Mouse (Mus musculus) liver, embryonic 14.5 days (tissue): Measurements from ENCODE around the gene Hibadh. TPM values are rescaled to one million over a fixed set of nuclear protein-coding genes. Genes with fewer than 3 reads are reported as not detected.

ENCODE experiments used
- ATAC-seq: fragments of 200-750 bp; cut with Nextera tagmentation; 2 replicates; pipeline ENCODE4 v1.8.0; 2017; ENCODE audit warnings: moderate number of reproducible peaks, mild to moderate bottlenecking, moderate library complexity; ENCODE audit not compliant: insufficient read depth
- DNase-seq, 3 experiments: peaks; one replicate each; pipeline ENCODE4 v3.0.0-alpha.2; 2012 to 2013; ENCODE audit warnings: low read depth in 3 of 3, low spot score in 3 of 3
- H3K27ac ChIP-seq: fragments of 300-500 bp; sonication (generic); 2 replicates; pipeline ENCODE4 v1.5.1; 2014; ENCODE audit warnings: moderate library complexity, mild to moderate bottlenecking, control low read depth, inconsistent platforms
- H3K27me3 ChIP-seq: fragments of 300-500 bp; sonication (generic); 2 replicates; pipeline ENCODE4 v1.6.1; 2014; ENCODE audit warnings: mild to moderate bottlenecking, low read length, moderate library complexity; ENCODE audit not compliant: control insufficient read depth, insufficient read depth
- H3K36me3 ChIP-seq: fragments of 300-500 bp; sonication (generic); replicated peaks from 2 replicates; pipeline ENCODE4 v1.6.1; 2014; ENCODE audit warnings: low read depth; ENCODE audit not compliant: control insufficient read depth, insufficient read depth
- H3K4me1 ChIP-seq, 2 experiments: fragments of 200-500 bp in 1 of 2; fragments of 300-500 bp in 1 of 2; sonication (generic) in 1 of 2; replicated peaks; 2 replicates each; pipeline ENCODE4 v1.6.1; 2012 to 2014; ENCODE audit warnings: antibody characterized with exemption in 1 of 2, inconsistent platforms in 1 of 2, low read length in 1 of 2; ENCODE audit not compliant: control insufficient read depth in 2 of 2, insufficient read depth in 2 of 2
- H3K4me2 ChIP-seq: fragments of 300-500 bp; sonication (generic); 2 replicates; pipeline ENCODE4 v1.6.1; 2014; ENCODE audit warnings: low read depth, mild to moderate bottlenecking, control low read depth, moderate library complexity
- H3K4me3 ChIP-seq, 2 experiments: fragments of 200-500 bp in 1 of 2; fragments of 300-500 bp in 1 of 2; sonication (generic) in 1 of 2; 2 replicates each; pipeline ENCODE4 v1.5.1; 2012 to 2014; ENCODE audit warnings: low read depth in 2 of 2, low read length in 2 of 2, mild to moderate bottlenecking in 2 of 2, control low read depth in 1 of 2, inconsistent platforms in 1 of 2, moderate library complexity in 1 of 2; ENCODE audit not compliant: insufficient read depth in 1 of 2
- H3K9ac ChIP-seq: fragments of 300-500 bp; sonication (generic); replicated peaks from 2 replicates; pipeline ENCODE4 v1.6.1; 2014; ENCODE audit warnings: mild to moderate bottlenecking, control low read depth, moderate library complexity
- H3K9me3 ChIP-seq: fragments of 300-500 bp; sonication (generic); 2 replicates; pipeline ENCODE4 v1.6.1; 2016; ENCODE audit warnings: low read length, mixed read lengths; ENCODE audit not compliant: control insufficient read depth
- CTCF ChIP-seq: IDR thresholded peaks from 2 replicates; pipeline ENCODE4 v1.5.1; 2016; ENCODE audit warnings: antibody characterized with exemption, low read depth, control low read depth
- EP300 ChIP-seq: IDR thresholded peaks from 2 replicates; pipeline ENCODE4 v1.6.1; 2016; ENCODE audit warnings: antibody characterized with exemption, low read depth
- WGBS: fragments of 180-500 bp; shearing (Covaris S2); extraction: QIAGEN DNeasy Blood & Tissue Kit; methylation state at CpG from one replicate; pipeline ENCODE4 v1.1.7; 2014; ENCODE audit not compliant: insufficient replicate concordance; 5-methylcytosine and 5-hydroxymethylcytosine counted together
- polyA plus RNA-seq, 2 experiments: library from polyadenylated mRNA; depleted of rRNA in 1 of 2; stranded (reverse) in 1 of 2; unstranded in 1 of 2; fragments of >200 nt; fragmentation: Nextera tagmentation in 1 of 2; extraction: Ambion mirVana in 1 of 2; gene quantifications; 2 replicates each; pipeline versions ENCODE4 v1.2.1 to v1.2.3; 2012 to 2014

Hibadh gene
- polyA plus RNA-seq, 2 experiments: 26.6 to 41.7 TPM

- Histone ChIP-seq H3K4me3 (no peak overlapping the region), H3K4me1 (peaks cover 3 to 13% of the 10 kb centered on the region in 2 experiments; a peak in 3 of 4 replicates), H3K9ac (no peak overlapping the region), H3K27ac (no peak overlapping the region), H3K27me3 (no peaks in the 10 kb centered on the region), H3K4me2 (peak overlapping the region; percentile 72), H3K9me3 (no peaks in the 10 kb centered on the region), H3K36me3 (no peaks in the 10 kb centered on the region)
- no peak for TF ChIP-seq EP300
- no peak for TF ChIP-seq CTCF
- 64% methylated on average over 3 of the region's 3 CpGs for WGBS
- ATAC-seq (no peak), DNase-seq (no peak)
These were observed 887 bp upstream of the Hibadh start for GRCm38 (mm10) chr6:52641076-52641475.

- ATAC-seq (peak; percentile 30), DNase-seq (no peak)
- Histone ChIP-seq H3K27me3 (no peaks in the 10 kb centered on the region), H3K4me2 (peak overlapping the region; percentile 82), H3K27ac (peak overlapping the region; percentile 10), H3K4me1 (peaks cover 3 to 13% of the 10 kb centered on the region in 2 experiments; a peak in 3 of 4 replicates), H3K36me3 (no peaks in the 10 kb centered on the region), H3K9ac (peak overlapping the region; percentile 67), H3K4me3 (peak overlapping the region; percentile 75 to 82), H3K9me3 (no peaks in the 10 kb centered on the region)
- TF ChIP-seq CTCF (no peak), EP300 (no peak)
- 2% methylated on average over 28 of the region's 28 CpGs for WGBS
These were observed 504 bp downstream of the Hibadh start for GRCm38 (mm10) chr6:52639546-52640223.

- peak overlapping the region; percentile 82 for H3K4me2 ChIP-seq
- ATAC-seq (no peak), DNase-seq (no peak)
- peak overlapping the region in 1 of 2 experiments; percentile 75; a peak in 2 of 4 replicates for H3K4me3 ChIP-seq
- no peaks in the 10 kb centered on the region for H3K27me3 ChIP-seq
- H3K4me1 ChIP-seq: peaks cover 3 to 13% of the 10 kb centered on the region in 2 experiments; a peak in 3 of 4 replicates
- no peaks in the 10 kb centered on the region for H3K9me3 ChIP-seq
- no peak for TF ChIP-seq EP300
- TF ChIP-seq CTCF: no peak
- peak overlapping the region; percentile 67; the same call in 1 of the 2 replicates for H3K9ac ChIP-seq
- 63% methylated on average over 1 of the region's 1 CpGs for WGBS
- no peaks in the 10 kb centered on the region for H3K36me3 ChIP-seq
- H3K27ac ChIP-seq: no peak overlapping the region
These were observed 1.6 kb downstream of the Hibadh start for GRCm38 (mm10) chr6:52638471-52639185.

DNA sequence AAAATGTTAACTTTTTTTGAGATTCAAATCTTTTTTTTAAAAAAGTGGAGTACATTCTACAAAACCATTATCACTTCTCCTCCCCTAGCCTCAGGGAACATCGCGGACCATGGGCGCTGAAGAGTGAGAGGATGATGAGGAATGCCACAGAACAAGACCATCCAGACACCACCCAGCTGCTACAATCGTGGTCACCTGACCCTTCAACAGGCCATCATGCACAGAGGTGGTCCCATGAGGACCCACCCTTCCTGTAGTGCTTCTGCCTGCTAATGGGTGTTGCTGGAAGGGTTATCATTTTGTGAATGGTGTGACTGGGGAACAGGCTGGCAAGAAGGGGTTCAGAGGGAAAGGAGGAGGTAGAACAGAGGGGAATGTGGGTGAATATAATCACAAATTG is 2.9 kb downstream of the Hibadh start:
- WGBS: 75% methylated on average over 4 of the region's 4 CpGs
- Histone ChIP-seq H3K36me3 (no peaks in the 10 kb centered on the region), H3K27ac (no peak overlapping the region), H3K4me3 (no peak overlapping the region), H3K27me3 (no peaks in the 10 kb centered on the region), H3K4me2 (no peak overlapping the region), H3K9me3 (no peaks in the 10 kb centered on the region), H3K9ac (no peak overlapping the region), H3K4me1 (peaks cover 3 to 13% of the 10 kb centered on the region in 2 experiments; a peak in 3 of 4 replicates)
- no peak for TF ChIP-seq EP300
- no peak for TF ChIP-seq CTCF
- ATAC-seq (no peak), DNase-seq (no peak)

DNA sequence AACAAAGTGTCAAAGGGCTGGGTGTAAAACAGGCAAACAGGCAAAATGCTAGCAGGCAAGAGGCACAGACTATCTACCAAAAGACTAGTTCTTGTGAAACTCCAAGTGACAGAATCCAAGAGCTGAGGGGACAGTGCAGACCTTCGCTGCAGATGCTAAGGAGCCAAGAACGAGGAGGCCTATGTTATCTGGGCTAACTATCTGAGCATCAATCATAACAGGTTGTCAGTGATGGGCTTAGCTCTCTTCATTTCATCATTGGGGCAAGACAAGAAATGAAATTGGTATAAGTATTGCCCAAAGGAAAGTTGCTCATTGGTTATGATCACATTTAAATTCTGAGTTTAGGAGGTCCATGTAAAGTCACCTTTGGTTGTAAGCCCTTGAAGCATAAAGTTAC is 4.8 kb downstream of the Hibadh start:
- Histone ChIP-seq H3K27ac (no peak overlapping the region), H3K9ac (no peak overlapping the region), H3K36me3 (no peaks in the 10 kb centered on the region), H3K4me1 (peaks cover 0 to 10% of the 10 kb centered on the region in 2 experiments; a peak in 3 of 4 replicates), H3K4me2 (no peak overlapping the region), H3K4me3 (no peak overlapping the region), H3K9me3 (no peaks in the 10 kb centered on the region), H3K27me3 (no peaks in the 10 kb centered on the region)
- WGBS: 71% methylated on average over 2 of the region's 2 CpGs
- TF ChIP-seq EP300: no peak
- TF ChIP-seq CTCF: no peak
- DNase-seq (no peak), ATAC-seq (no peak)
